Mouse (Mus musculus) kidney, embryonic 15.5 days (tissue): Measurements from ENCODE around the gene Magoh. TPM values are rescaled to one million over a fixed set of nuclear protein-coding genes. Genes with fewer than 3 reads are reported as not detected.
A peak's percentile ranks its signal among the peaks of the same experiment; 100 is the strongest.

ENCODE experiments used
- ATAC-seq: fragments of 200-750 bp; cut with Nextera tagmentation; replicated peaks from 2 replicates; pipeline ENCODE4 v1.8.0; 2017; ENCODE audit warnings: moderate TSS enrichment; ENCODE audit not compliant: low FRiP score
- H3K27ac ChIP-seq: fragments of 300-500 bp; sonication (generic); 2 replicates; pipeline ENCODE4 v1.5.1; 2015; ENCODE audit warnings: mild to moderate bottlenecking, inconsistent platforms
- H3K27me3 ChIP-seq: fragments of 300-500 bp; sonication (generic); 2 replicates; pipeline ENCODE4 v1.6.1; 2015; ENCODE audit warnings: inconsistent platforms
- H3K36me3 ChIP-seq: fragments of 300-500 bp; sonication (generic); 2 replicates; pipeline ENCODE4 v1.6.1; 2015; ENCODE audit warnings: inconsistent platforms
- H3K4me1 ChIP-seq: fragments of 300-500 bp; sonication (generic); 2 replicates; pipeline ENCODE4 v1.6.1; 2015; ENCODE audit warnings: inconsistent platforms
- H3K4me2 ChIP-seq: fragments of 300-500 bp; sonication (generic); 2 replicates; pipeline ENCODE4 v1.6.1; 2015; ENCODE audit warnings: moderate library complexity, mild to moderate bottlenecking, inconsistent platforms
- H3K4me3 ChIP-seq: fragments of 300-500 bp; sonication (generic); replicated peaks from 2 replicates; pipeline ENCODE4 v1.5.1; 2015; ENCODE audit warnings: mild to moderate bottlenecking, inconsistent platforms
- H3K9ac ChIP-seq: fragments of 300-500 bp; sonication (generic); 2 replicates; pipeline ENCODE4 v1.6.1; 2015; ENCODE audit warnings: mild to moderate bottlenecking, inconsistent platforms
- H3K9me3 ChIP-seq: fragments of 300-500 bp; sonication (generic); replicated peaks from 2 replicates; pipeline ENCODE4 v1.6.1; 2016; ENCODE audit warnings: inconsistent platforms
- WGBS: fragments of 180-500 bp; shearing (Covaris S2); methylation state at CpG from one replicate; pipeline ENCODE4 v1.1.7; 2015; ENCODE audit warnings: mixed read lengths; 5-methylcytosine and 5-hydroxymethylcytosine counted together
- polyA plus RNA-seq: library from polyadenylated mRNA; unstranded; fragments of >200 nt; fragmentation: Nextera tagmentation; extraction: Ambion mirVana; gene quantifications from 2 replicates; pipeline ENCODE4 v1.2.1, GENCODE M21; 2015

Magoh gene
- polyA plus RNA-seq, result 199 and 241 TPM in 2 replicates

DNA sequence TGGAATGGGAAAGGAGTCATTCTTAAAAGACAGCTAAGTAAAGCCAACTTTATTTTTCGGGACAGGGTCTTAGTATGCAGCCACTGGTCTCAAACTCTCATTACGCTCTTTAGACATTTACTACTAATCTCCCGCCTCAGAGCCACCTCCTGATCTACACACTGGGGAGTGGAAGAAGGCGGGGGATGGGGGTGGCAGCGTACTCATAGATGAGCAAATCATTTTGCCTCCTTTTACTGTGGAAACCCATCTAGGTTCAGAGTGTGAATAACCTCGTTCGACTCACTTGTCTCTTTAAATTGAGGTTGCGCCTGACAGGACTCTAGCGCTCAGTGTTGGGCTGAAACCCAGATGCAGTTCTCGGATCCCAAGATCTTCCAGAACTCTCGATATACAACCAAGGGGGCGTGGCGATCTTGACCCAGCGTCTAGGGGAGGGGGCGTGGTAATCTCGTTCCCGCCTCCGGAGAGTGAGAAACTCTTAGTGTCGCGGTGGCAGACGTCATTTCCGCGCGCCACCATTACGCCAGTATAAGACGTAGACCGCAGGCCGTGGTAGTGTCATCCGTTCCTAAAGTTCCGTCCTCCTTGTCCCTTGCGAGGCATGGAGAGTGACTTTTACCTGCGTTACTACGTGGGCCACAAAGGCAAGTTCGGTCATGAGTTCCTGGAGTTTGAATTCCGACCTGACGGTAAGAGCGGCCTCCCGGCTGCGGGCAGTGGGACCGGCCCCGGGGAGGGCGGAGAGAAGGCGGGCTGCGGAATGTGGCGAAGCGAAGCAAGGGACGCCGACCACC, at the start of gene Magoh:
Magoh (plus strand) TSS at position 502 of the 797 bp plus-strand sequence.
- H3K27ac ChIP-seq, result peak within 1 kb of the TSS; percentile 86
- H3K9ac ChIP-seq, result peak within 1 kb of the TSS; percentile 74
- peaks cover 31% of the 10 kb centered on the region for H3K36me3 ChIP-seq
- no peaks in the 10 kb centered on the region for H3K27me3 ChIP-seq
- H3K4me1 ChIP-seq, result peaks cover 16% of the 10 kb centered on the region
- H3K9me3 ChIP-seq, result no peaks in the 10 kb centered on the region
- 3% methylated on average over 48 of the region's 48 CpGs for WGBS
- H3K4me3 ChIP-seq, result peak within 1 kb of the TSS; percentile 74
- peak; percentile 95 for ATAC-seq
- peak within 1 kb of the TSS; percentile 82 for H3K4me2 ChIP-seq

DNA sequence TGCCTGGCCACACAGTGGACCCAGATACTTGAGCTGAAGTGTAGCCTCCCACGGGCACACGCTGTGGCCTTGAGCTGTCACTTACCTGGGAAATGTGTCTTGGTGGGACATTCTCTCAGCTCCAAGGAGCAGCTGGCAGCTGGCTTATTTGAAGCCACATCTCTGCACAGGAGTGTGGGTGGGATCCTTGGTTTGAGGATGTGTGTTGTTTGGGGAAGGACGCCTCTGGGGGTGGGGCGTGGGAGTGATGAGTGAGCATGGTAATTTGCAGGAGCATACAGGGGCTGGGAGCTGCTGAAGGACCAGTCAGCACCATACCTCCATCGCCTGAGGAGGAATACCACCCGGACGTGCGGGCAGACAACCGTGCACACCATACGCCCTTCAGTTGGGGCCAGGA, 49.4 kb upstream of the Magoh start:
- no peak overlapping the region for H3K4me2 ChIP-seq
- H3K27ac ChIP-seq, result no peak overlapping the region
- no peaks in the 10 kb centered on the region for H3K36me3 ChIP-seq
- H3K4me3 ChIP-seq, result no peak overlapping the region
- H3K9me3 ChIP-seq, result no peaks in the 10 kb centered on the region
- peaks cover 33% of the 10 kb centered on the region for H3K4me1 ChIP-seq
- WGBS, result 65% methylated on average over 10 of the region's 10 CpGs
- no peak for ATAC-seq
- H3K27me3 ChIP-seq, result 0 out of 2 replicates have a peak, but pooled peaks cover 6% of the 10 kb centered on the region
- H3K9ac ChIP-seq, result no peak overlapping the region

DNA sequence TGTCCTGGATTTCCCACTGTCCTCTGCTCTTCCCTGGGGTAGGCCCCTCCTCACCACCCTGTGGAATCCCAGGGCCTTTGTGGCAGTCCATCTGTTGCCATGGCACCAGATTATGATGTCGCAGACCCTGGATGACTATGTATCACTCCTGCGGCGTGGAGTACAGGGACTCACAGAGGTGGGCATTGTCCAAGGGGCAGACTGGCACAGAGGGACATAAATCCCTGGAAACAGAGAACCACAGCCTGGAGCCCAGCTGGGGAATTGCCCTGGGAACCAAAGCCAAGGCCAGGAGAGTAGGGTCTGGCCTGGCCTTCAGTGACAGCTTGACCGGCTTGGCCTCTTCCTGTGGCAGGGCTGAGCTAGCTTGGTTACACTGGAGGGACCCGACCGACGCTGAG, 48.7 kb upstream of the Magoh start:
- H3K27ac ChIP-seq, result no peak overlapping the region
- no peak overlapping the region for H3K4me2 ChIP-seq
- 0 out of 2 replicates have a peak, but pooled peaks cover 6% of the 10 kb centered on the region for H3K27me3 ChIP-seq
- H3K4me1 ChIP-seq, result peaks cover 35% of the 10 kb centered on the region
- no peaks in the 10 kb centered on the region for H3K9me3 ChIP-seq
- no peak for ATAC-seq
- H3K36me3 ChIP-seq, result no peaks in the 10 kb centered on the region
- H3K9ac ChIP-seq, result no peak overlapping the region
- no peak overlapping the region for H3K4me3 ChIP-seq
- WGBS, result 69% methylated on average over 7 of the region's 7 CpGs

GRCm38 (mm10) chr4:107831678-107832077, 47.9 kb upstream of the Magoh start:
- no peak overlapping the region for H3K27ac ChIP-seq
- H3K4me1 ChIP-seq, result peaks cover 42% of the 10 kb centered on the region
- no peak overlapping the region for H3K4me3 ChIP-seq
- no peaks in the 10 kb centered on the region for H3K9me3 ChIP-seq
- 89% methylated on average over 6 of the region's 6 CpGs for WGBS
- 0 out of 2 replicates have a peak, but pooled peaks cover 6% of the 10 kb centered on the region for H3K27me3 ChIP-seq
- H3K4me2 ChIP-seq, result no peak overlapping the region
- no peak for ATAC-seq
- no peaks in the 10 kb centered on the region for H3K36me3 ChIP-seq
- H3K9ac ChIP-seq, result no peak overlapping the region

DNA sequence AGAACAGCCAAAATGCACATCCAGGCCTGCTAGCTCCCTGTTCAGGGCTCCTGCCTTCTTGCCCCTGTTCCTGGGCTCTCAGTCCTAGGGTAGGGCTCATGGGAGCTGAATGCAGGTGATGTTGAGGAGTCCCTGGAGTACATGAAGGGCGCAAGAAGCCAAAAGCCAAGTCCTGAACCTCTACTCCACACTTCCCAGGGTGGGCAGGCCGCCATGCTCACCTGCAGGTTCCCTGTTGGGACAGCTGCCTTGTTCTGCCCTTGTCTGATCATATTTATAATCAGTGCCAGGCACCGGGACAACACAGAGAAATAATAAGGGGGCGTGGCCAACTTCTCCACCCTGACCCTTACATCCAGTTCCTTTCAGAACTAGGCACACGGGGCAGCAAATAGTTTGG, 46.0 kb upstream of the Magoh start:
- WGBS, result 88% methylated on average over 5 of the region's 5 CpGs
- H3K4me3 ChIP-seq, result no peak overlapping the region
- ATAC-seq, result no peak
- 0 out of 2 replicates have a peak, but pooled peaks cover 6% of the 10 kb centered on the region for H3K27me3 ChIP-seq
- H3K36me3 ChIP-seq, result no peaks in the 10 kb centered on the region
- H3K4me1 ChIP-seq, result peaks cover 41% of the 10 kb centered on the region
- no peaks in the 10 kb centered on the region for H3K9me3 ChIP-seq
- H3K9ac ChIP-seq, result no peak overlapping the region
- no peak overlapping the region for H3K27ac ChIP-seq
- H3K4me2 ChIP-seq, result no peak overlapping the region

- Histone ChIP-seq H3K36me3 (no peaks in the 10 kb centered on the region), H3K27ac (0 out of 2 replicates have a peak overlapping the region, but pooled peaks have one; percentile 6), H3K27me3 (0 out of 2 replicates have a peak, but pooled peaks cover 6% of the 10 kb centered on the region), H3K4me1 (peaks cover 29% of the 10 kb centered on the region), H3K9ac (no peak overlapping the region), H3K4me3 (no peak overlapping the region), H3K4me2 (no peak overlapping the region), H3K9me3 (no peaks in the 10 kb centered on the region)
- WGBS, result 56% methylated on average over 22 of the region's 22 CpGs
- ATAC-seq, result peak; percentile 50; the same call in 1 of the 2 replicates
Measured at GRCm38 (mm10) chr4:107834643-107835314, 44.8 kb upstream of the Magoh start.

- 0 out of 2 replicates have a peak, but pooled peaks cover 6% of the 10 kb centered on the region for H3K27me3 ChIP-seq
- 52% methylated on average over 5 of the region's 5 CpGs for WGBS
- no peak overlapping the region for H3K4me3 ChIP-seq
- no peaks in the 10 kb centered on the region for H3K36me3 ChIP-seq
- no peak overlapping the region for H3K9ac ChIP-seq
- no peak overlapping the region for H3K27ac ChIP-seq
- ATAC-seq, result no peak
- peaks cover 25% of the 10 kb centered on the region for H3K4me1 ChIP-seq
- H3K9me3 ChIP-seq, result no peaks in the 10 kb centered on the region
- no peak overlapping the region for H3K4me2 ChIP-seq
Measured at GRCm38 (mm10) chr4:107835508-107835909, 44.0 kb upstream of the Magoh start.

GRCm38 (mm10) chr4:107836758-107837157, 42.8 kb upstream of the Magoh start:
- 65% methylated on average over 5 of the region's 5 CpGs for WGBS
- ATAC-seq, result no peak

DNA sequence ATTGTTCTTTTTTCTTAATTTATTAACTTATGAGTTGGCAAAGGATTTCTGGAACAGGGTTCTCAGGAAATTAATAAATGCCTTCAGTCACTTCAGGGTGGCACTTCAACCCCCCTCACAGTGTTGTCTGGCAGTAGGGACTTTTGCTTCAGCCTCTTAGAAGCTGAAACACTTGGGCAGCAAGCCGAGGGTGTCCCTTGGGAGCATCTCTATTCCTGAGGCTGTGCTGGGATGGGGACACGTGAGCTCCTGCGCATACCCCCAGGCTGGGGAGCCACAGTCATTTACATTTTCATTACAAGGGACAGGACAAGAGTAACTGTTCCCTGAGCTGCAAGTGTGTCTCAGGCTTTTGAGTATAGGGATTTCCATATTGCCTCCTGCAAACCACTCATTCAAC, 41.6 kb upstream of the Magoh start:
- 82% methylated on average over 3 of the region's 3 CpGs for WGBS
- Histone ChIP-seq H3K9ac (no peak overlapping the region), H3K9me3 (no peaks in the 10 kb centered on the region), H3K36me3 (no peaks in the 10 kb centered on the region), H3K27ac (no peak overlapping the region), H3K27me3 (0 out of 2 replicates have a peak, but pooled peaks cover 6% of the 10 kb centered on the region), H3K4me2 (no peak overlapping the region), H3K4me1 (peaks cover 25% of the 10 kb centered on the region), H3K4me3 (no peak overlapping the region)
- ATAC-seq, result no peak

More at GRCm38 (mm10) chr4:107836758-107837157, 42.8 kb upstream of the Magoh start:
- H3K36me3 ChIP-seq, result no peaks in the 10 kb centered on the region
- no peak overlapping the region for H3K9ac ChIP-seq
- no peak overlapping the region for H3K4me3 ChIP-seq
- no peaks in the 10 kb centered on the region for H3K9me3 ChIP-seq
- peaks cover 25% of the 10 kb centered on the region for H3K4me1 ChIP-seq
- H3K27ac ChIP-seq, result no peak overlapping the region
- H3K27me3 ChIP-seq, result 0 out of 2 replicates have a peak, but pooled peaks cover 6% of the 10 kb centered on the region
- H3K4me2 ChIP-seq, result no peak overlapping the region

DNA sequence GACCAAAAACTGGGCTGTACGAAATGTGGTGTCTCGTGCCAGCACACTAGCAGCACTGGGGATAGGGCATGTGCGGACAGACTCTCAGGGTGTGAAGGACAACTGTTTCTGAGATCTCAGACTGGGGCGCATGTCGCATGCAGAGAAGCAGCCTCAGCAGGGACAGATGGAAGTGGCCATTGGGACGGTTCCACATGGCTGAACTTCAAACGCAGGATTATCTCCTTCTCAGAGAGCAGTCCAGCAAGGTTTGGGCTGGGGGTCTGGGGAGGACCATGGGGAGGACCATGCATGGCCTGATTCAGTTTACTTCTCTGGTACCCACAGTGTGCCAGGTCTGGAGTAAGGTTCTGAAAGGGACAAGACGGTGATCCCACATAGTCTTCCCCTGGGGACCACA, 35.9 kb upstream of the Magoh start:
- ATAC-seq, result no peak
- no peak overlapping the region for H3K9ac ChIP-seq

DNA sequence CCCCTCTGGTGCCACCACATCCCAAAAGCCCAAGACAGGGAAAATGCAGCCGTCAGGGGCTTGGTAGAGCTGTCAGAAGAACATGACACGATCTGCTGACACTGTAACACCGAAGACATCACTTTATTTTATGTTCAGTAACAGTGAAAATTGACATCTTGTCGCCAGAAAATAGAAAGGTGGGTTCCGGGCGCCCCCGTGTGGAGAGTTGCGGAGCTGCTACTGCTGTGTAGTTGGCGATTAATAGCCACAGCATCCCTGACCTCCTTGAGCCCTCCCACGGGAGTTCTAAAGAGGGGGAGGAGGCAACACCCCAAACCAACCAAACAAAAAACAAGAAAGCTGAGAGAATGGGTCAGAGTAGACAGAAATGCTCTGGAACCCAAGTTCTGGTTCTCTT, 34.6 kb upstream of the Magoh start:
- Histone ChIP-seq H3K4me2 (no peak overlapping the region), H3K36me3 (no peaks in the 10 kb centered on the region), H3K27ac (no peak overlapping the region), H3K9ac (no peak overlapping the region), H3K9me3 (no peaks in the 10 kb centered on the region), H3K4me1 (peaks cover 5% of the 10 kb centered on the region; the same call in 1 of the 2 replicates), H3K4me3 (no peak overlapping the region), H3K27me3 (peaks cover 26% of the 10 kb centered on the region)
- no peak for ATAC-seq
- WGBS, result 2% methylated on average over 10 of the region's 10 CpGs

More for the DNA sequence above, 35.9 kb upstream of the Magoh start:
- no peak overlapping the region for H3K4me3 ChIP-seq
- H3K36me3 ChIP-seq, result no peaks in the 10 kb centered on the region
- no peak overlapping the region for H3K4me2 ChIP-seq
- H3K27me3 ChIP-seq, result peaks cover 26% of the 10 kb centered on the region
- 77% methylated on average over 8 of the region's 8 CpGs for WGBS
- H3K4me1 ChIP-seq, result peaks cover 5% of the 10 kb centered on the region; the same call in 1 of the 2 replicates
- H3K9me3 ChIP-seq, result no peaks in the 10 kb centered on the region
- no peak overlapping the region for H3K27ac ChIP-seq

- peaks cover 26% of the 10 kb centered on the region for H3K27me3 ChIP-seq
- H3K4me2 ChIP-seq, result no peak overlapping the region; the same call in 1 of the 2 replicates
- no peak overlapping the region for H3K9ac ChIP-seq
- H3K4me3 ChIP-seq, result no peak overlapping the region
- H3K36me3 ChIP-seq, result no peaks in the 10 kb centered on the region
- H3K4me1 ChIP-seq, result peaks cover 5% of the 10 kb centered on the region; the same call in 1 of the 2 replicates
- WGBS, result 78% methylated on average over 7 of the region's 7 CpGs
- H3K27ac ChIP-seq, result no peak overlapping the region
- no peak for ATAC-seq
- H3K9me3 ChIP-seq, result no peaks in the 10 kb centered on the region
Measured at GRCm38 (mm10) chr4:107846795-107847194, 32.8 kb upstream of the Magoh start.
